Mouse (Mus musculus): Measurements from ENCODE around the gene Yju2. TPM values are rescaled to one million over a fixed set of nuclear protein-coding genes. Genes with fewer than 3 reads are reported as not detected.
A peak's percentile ranks its signal among the peaks of the same experiment; 100 is the strongest.

The Yju2 gene
- 10.1 and 10.7 TPM in 2 replicates for total RNA-seq (2012; rRNA removed)
- 11.2 and 12.9 TPM in 2 replicates for total RNA-seq (2014; rRNA removed)
- polyA plus RNA-seq (2012; ENCODE audit: insufficient read length, low read depth), result 14.4 and 15.8 TPM in 2 replicates

- dilution Hi-C loops (cut with MboI; ENCODE audit: extremely low pct_ligation_motif_present, extremely low pct_unique_long_range_greater_than_20kb, low sequenced_read_pairs), result no loop called here
- peaks cover 26% of the 10 kb centered on the region for H3K79me2 ChIP-seq (replicated peaks; ENCODE audit: control insufficient read depth, extremely low read depth, insufficient read depth, poor library complexity, severe bottlenecking)
- peak; percentile 95 for DNase-seq (ENCODE audit: extremely low read depth)
- H3K36me3 ChIP-seq (replicated peaks in 1 of 2; ENCODE audit: control insufficient read depth in 1 of 2, insufficient read depth in 1 of 2, low read length in 1 of 2), result peaks cover 52 to 73% of the 10 kb centered on the region in 2 experiments
- H3K9me3 ChIP-seq (replicated peaks; ENCODE audit: low read length), result no peaks in the 10 kb centered on the region
- in situ Hi-C loops (cut with MboI; ENCODE audit: low pct_ligation_motif_present, low pct_unique_long_range_greater_than_20kb, low sequenced_read_pairs), result loop anchor here (10.0 kb wide), 1 partner anchor 64 kb away; the partner anchor contains the start of gene Zfp959
- H3K27me3 ChIP-seq (replicated peaks), result no peaks in the 10 kb centered on the region
- peaks cover 31 to 60% of the 10 kb centered on the region in 2 experiments for H3K4me1 ChIP-seq (ENCODE audit: control insufficient read depth in 1 of 2, insufficient read depth in 2 of 2)
- H3K27ac ChIP-seq (ENCODE audit: insufficient read depth, low read depth), result peak within 1 kb of the TSS; percentile 89
- peak within 1 kb of the TSS; percentile 69 for H3K9ac ChIP-seq (ENCODE audit: insufficient read depth, low read depth)
- H3K4me3 ChIP-seq (replicated peaks in 1 of 3; ENCODE audit: low read depth in 2 of 3, low read length in 2 of 3, poor library complexity in 1 of 3), result peak within 1 kb of the TSS; percentile 57 to 59 (median 59)
- peak within 1 kb of the TSS; percentile 91 for H3K4me2 ChIP-seq (ENCODE audit: insufficient read depth, low read depth, poor library complexity, severe bottlenecking)
- TF ChIP-seq ZC3H11A (IDR thresholded peaks at IDR 0.05; ENCODE audit: low read depth, low read length) (no peak), E2F4 (IDR thresholded peaks at IDR 0.05; ENCODE audit: insufficient replicate concordance, low read depth, low read length) (0 out of 2 replicates have a peak, but pooled peaks have one; percentile 70), ZMIZ1 (IDR thresholded peaks at IDR 0.05; ENCODE audit: low read depth, low read length) (peak; percentile 79), TBP (conservative IDR thresholded peaks at IDR 0.05; ENCODE audit: low read depth, low read length) (peak; percentile 84), MAFK (IDR thresholded peaks at IDR 0.05; ENCODE audit: insufficient replicate concordance, low read length) (peak; percentile 56; the same call in 1 of the 2 replicates), SIN3A (IDR thresholded peaks at IDR 0.05; ENCODE audit: low read length) (peak; percentile 87), TCF12 (IDR thresholded peaks at IDR 0.05; ENCODE audit: low read depth, low read length) (peak; percentile 89), USF1 (IDR thresholded peaks at IDR 0.05; ENCODE audit: low read depth, low read length) (peak; percentile 8), MAZ (IDR thresholded peaks at IDR 0.05; ENCODE audit: low read depth, low read length) (no peak), USF2 (conservative IDR thresholded peaks at IDR 0.05; ENCODE audit: low read depth, low read length) (no peak), CHD1 (IDR thresholded peaks at IDR 0.05; ENCODE audit: low read depth, low read length) (no peak; the same call in 1 of the 2 replicates), NELFE (IDR thresholded peaks at IDR 0.05; ENCODE audit: low read depth, low read length) (peak; percentile 55), CHD2 (IDR thresholded peaks at IDR 0.05; ENCODE audit: low read length) (peak; percentile 94), ETS1 (conservative IDR thresholded peaks at IDR 0.05; ENCODE audit: low read depth, low read length) (no peak; the same call in 1 of the 2 replicates), GABPA (IDR thresholded peaks at IDR 0.05; ENCODE audit: insufficient replicate concordance, low read depth, low read length) (peak; percentile 31; the same call in 1 of the 2 replicates), MEF2A (IDR thresholded peaks at IDR 0.05; ENCODE audit: borderline replicate concordance, low read depth, low read length) (peak; percentile 54; the same call in 1 of the 2 replicates), NRF1 (IDR thresholded peaks at IDR 0.05; ENCODE audit: low read depth, low read length) (peak; percentile 81), JUND (conservative IDR thresholded peaks at IDR 0.05; ENCODE audit: low read depth, low read length) (peak; percentile 50), ZKSCAN1 (IDR thresholded peaks at IDR 0.05; ENCODE audit: borderline replicate concordance, low read depth, low read length) (no peak), KAT2A (IDR thresholded peaks at IDR 0.05; ENCODE audit: insufficient replicate concordance, low read length) (peak; percentile 92), MYC (IDR thresholded peaks at IDR 0.05; ENCODE audit: low read depth, low read length) (peak; percentile 83; the same call in 1 of the 2 replicates), BHLHE40 (IDR thresholded peaks at IDR 0.05; ENCODE audit: low read depth, low read length) (peak; percentile 69), JUN (IDR thresholded peaks at IDR 0.05; ENCODE audit: insufficient read depth, low read depth, low read length) (no peak), MAX (IDR thresholded peaks at IDR 0.05; ENCODE audit: low read length) (peak; percentile 93), ZNF384 (IDR thresholded peaks at IDR 0.05; ENCODE audit: low read depth, low read length) (0 out of 2 replicates have a peak, but pooled peaks have one; percentile 34), POLR2AphosphoS2 (IDR thresholded peaks at IDR 0.05; ENCODE audit: low read depth, low read length) (no peak; the same call in 1 of the 2 replicates), EP300 (IDR thresholded peaks at IDR 0.05; ENCODE audit: low read length) (no peak), IRF4 (IDR thresholded peaks at IDR 0.05; ENCODE audit: low read depth, low read length) (peak; percentile 82), RCOR1 (conservative IDR thresholded peaks at IDR 0.05; ENCODE audit: low read depth, low read length) (no peak; the same call in 1 of the 2 replicates), HCFC1 (IDR thresholded peaks at IDR 0.05; ENCODE audit: low read depth, low read length) (peak; percentile 94), SMC3 (IDR thresholded peaks at IDR 0.05; ENCODE audit: low read depth, low read length) (no peak), ELF1 (IDR thresholded peaks at IDR 0.05; ENCODE audit: low read depth, low read length) (peak; percentile 86), UBTF (IDR thresholded peaks at IDR 0.05; ENCODE audit: low read depth, low read length) (no peak), POLR2A (IDR thresholded peaks at IDR 0.05; ENCODE audit: low read depth, low read length) (peak; percentile 70), RAD21 (IDR thresholded peaks at IDR 0.05; ENCODE audit: low read depth, low read length) (no peak), PAX5 (IDR thresholded peaks at IDR 0.05; ENCODE audit: low read length) (no peak), MXI1 (IDR thresholded peaks at IDR 0.05; ENCODE audit: low read depth, low read length) (peak; percentile 85)
Observed at GRCm38 (mm10) chr17:55958918-55959728, at the start of gene Yju2. Gene Yju2 (plus strand): TSS chr17:55959099.
